Mouse (Mus musculus): Measurements from ENCODE around the gene Atp5l.

The Atp5l gene

DNA sequence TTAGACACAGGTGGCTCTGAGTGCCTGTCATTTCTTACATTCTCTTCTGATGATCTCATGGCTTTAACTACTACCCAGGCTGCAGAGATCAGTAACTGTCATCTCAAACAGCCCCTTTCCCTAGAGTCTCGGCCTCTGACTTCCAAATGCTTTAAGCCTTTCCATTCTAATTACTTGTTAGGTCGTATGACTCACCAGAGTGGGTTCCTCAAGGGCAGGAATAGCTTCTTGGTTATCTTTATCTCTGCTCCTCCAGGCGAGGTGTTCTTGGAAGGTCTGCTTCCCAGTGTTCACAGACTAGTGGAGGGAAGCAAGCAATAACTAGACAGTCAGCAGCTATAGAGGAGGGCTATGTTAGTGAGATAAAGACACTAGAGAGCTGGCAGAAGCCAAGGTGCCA is 27.9 kb downstream of the Atp5l start:
- no peak for DNase-seq (ENCODE audit: low spot score)

- DNase-seq (ENCODE audit: low spot score), result no peak
Measured at GRCm38 (mm10) chr9:44891210-44891609, 29.3 kb downstream of the Atp5l start.

DNA sequence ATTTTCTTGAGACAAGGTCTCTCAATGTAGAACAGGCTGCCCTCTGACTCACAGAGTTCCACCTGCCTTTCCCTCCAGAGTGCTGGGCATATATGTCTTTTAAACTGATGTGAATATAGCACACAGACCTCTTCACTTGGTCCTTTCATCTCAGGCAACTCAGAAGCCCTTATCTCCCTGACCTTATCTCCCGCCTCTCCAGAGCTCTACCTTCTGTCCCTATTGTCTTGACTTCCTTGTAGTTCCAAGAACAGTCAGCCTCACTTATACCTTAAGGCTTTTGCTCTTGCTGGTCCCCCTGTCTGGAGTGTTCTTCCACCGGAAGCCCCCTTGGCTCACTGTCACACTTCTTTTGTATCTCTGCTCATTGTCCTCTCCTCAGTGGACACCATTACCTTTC is 30.4 kb downstream of the Atp5l start:
- DNase-seq (ENCODE audit: low spot score), result no peak

- no peak for DNase-seq (ENCODE audit: low spot score)
Measured at GRCm38 (mm10) chr9:44888114-44888624, 32.4 kb downstream of the Atp5l start.

- DNase-seq (ENCODE audit: low spot score), result no peak
Measured at GRCm38 (mm10) chr9:44882981-44883569, 37.5 kb downstream of the Atp5l start.

DNA sequence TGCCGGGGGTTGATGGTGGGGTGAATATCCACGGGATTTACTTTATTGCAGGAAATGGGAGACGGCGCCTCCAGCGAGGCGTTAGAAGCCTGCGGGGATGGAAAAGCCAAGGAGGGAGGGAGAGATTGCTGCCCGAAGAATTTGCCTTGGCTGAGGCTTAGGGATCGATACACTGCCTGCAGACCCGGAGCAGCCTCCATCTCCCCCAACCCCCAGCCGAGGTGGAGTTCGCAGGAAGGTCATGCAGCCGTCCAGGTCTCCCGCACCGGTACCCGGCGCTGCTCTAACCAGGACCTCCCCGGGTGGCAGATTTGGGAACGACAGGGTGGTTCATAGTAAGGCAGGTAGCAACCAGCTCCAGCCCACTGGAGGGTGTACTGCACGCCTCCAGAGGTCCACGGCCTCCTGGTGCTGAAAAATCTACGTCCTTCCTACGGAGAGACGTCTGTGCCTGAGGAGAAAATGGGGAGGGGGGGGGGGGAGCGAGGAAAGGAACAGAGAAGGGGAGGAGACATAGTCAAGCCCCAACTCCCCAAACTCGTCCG is 38.0 kb downstream of the Atp5l start:
- peak; percentile 17 for DNase-seq (ENCODE audit: low spot score)

DNA sequence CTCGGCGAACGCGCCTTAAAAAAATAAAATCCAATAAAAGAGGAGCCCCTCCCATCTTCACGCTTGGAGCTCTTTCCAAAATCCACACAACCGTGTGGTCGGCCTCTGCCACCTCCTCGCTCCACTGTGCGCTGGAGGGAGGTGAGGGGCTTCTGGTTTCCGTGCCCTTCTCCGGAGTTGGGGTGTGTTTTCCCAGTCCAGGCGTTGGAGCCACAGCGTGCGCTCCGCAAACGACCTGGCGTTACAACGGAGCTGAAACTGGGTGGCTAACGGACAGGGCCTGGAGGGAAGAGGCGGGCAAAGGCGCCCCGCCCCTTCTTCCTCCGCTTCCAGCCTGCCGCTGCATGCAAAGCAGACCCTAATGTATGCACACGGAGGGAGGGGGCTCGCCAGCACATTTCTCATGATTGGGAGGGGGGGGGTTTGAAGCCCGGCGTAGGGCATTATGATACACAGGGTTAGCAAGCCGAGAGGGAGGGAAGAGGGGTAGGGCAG is 38.6 kb downstream of the Atp5l start:
- DNase-seq (ENCODE audit: low spot score), result peak; percentile 52

- DNase-seq (ENCODE audit: low spot score), result peak; percentile 99
Measured at GRCm38 (mm10) chr9:44881221-44881871, 39.2 kb downstream of the Atp5l start, which contains the start of gene Kmt2a. TSS of gene Kmt2a (minus strand) at chr9:44881296.

DNA sequence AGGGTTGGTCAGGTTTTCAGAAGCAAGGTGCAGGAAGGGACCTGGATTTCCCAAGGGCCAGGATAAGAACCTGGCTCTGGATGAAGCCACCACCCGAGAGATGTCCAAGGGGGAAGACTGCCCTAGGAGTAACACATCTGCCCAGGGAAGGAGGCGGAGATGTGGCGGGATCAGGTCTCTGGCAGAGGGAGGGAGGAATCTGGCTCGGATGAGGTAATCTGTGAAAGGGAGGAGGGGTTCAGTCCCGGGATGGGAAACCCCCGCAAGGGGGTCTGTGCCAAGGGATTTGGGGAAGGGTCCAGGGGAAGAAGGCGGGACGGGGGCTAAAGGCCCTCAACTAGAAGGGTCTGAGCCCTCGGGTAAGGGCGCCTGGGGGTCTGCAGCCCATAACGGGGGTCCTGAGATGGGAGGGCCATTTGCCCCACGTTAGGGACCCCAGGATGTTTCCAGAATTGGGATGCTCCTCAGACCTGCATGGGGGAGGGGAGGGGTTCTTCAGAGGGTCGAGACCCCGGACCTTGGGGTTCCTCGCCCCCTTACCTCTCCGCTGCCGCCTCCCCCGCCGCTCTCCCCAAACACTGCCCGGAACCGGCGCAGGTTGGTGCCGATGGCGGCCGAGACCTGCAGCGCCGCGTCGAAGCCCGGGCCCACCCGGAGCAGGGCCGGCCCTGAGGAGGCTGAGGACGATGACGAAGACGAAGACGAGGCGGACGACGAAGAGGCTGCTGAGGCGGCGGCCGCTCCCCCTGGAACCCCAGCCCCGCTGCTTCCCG is 40.0 kb downstream of the Atp5l start:
- DNase-seq (ENCODE audit: low spot score), result peak; percentile 23

- DNase-seq (ENCODE audit: low spot score), result no peak
Measured at GRCm38 (mm10) chr9:44879694-44880271, 40.8 kb downstream of the Atp5l start.

DNA sequence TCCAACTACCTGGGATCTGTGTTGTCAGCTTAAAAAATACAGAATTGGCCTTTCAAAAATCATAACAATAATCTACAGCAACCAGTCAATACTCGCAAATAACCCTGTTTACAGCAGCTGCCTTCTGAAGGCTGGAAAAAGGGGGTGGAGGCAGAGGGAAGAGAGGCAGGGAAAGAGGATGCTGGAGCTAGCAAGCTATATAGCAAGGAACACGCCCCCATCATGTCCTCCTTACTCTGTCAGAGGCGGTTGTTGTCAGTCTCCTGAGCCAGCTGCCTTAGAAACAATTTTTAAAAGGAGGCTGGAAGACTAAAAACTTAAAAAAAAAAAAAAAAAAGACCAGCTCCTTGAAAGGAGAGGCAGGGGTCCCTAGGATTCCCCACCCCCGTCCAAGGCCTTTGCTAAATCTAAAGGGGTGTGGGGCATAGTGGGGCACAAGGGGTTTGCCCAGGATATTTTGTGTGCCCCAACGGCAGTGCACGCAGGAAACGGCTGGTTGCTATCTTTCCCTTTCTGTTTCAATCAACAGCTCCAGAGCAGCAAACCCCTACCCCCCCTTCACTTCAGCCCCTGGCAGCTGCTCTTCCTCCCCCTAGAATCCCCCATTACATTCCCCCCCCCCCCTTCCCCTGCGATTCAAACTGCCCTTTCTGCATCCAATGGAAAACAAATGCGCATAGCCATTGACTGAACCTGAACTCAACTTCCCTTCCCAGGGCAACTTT is 41.6 kb downstream of the Atp5l start:
- no peak for DNase-seq (ENCODE audit: low spot score)

GRCm38 (mm10) chr9:44877686-44878085 is 42.9 kb downstream of the Atp5l start:
- DNase-seq (ENCODE audit: low spot score), result no peak

- no peak for DNase-seq (ENCODE audit: low spot score)
Measured at GRCm38 (mm10) chr9:44875476-44875875, 45.1 kb downstream of the Atp5l start.

DNA sequence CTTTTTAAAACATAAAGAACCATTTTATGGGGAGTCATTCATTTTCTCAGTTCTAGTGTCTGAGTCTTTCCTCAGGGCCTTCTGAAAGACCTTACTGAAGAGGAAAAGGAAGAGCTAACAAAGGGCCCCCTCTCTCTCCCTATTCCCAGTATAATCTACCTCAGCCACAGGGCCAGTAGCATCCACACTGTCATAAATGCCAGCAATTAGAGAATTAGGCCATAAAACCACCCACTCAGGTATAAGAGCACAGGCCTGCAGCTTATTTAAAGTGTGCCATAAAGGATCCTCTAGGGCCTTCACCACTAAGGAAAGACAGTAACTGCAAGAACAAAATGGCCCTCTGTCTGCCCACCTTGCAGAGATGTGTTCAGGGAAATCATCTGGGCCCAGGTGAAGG is 46.3 kb downstream of the Atp5l start:
- DNase-seq (ENCODE audit: low spot score), result no peak

- DNase-seq (ENCODE audit: low spot score), result no peak
Measured at GRCm38 (mm10) chr9:44873665-44874064, 46.9 kb downstream of the Atp5l start.

- DNase-seq (ENCODE audit: low spot score), result no peak
Measured at GRCm38 (mm10) chr9:44868336-44869094, 52.0 kb downstream of the Atp5l start.

DNA sequence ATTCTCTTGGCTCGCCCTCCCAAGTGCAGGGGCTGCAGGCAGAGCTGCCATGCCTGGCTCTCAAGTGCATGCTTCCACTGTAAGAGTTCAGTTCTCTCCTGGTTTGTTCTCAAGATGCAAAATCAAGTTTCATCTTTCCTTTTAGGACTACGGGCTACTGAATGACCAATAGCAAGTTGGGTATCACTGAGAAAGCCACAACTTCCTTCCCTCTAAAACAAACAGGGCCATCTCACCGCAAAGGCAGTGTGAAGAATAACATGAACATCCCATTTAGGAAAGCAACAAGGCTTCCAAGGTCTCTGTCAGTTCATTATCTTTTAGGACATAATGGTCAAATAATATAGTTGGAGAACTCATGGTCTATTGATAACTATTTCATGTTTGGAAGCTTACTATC is 52.9 kb downstream of the Atp5l start:
- DNase-seq (ENCODE audit: low spot score), result no peak

- no peak for DNase-seq (ENCODE audit: low spot score)
Measured at GRCm38 (mm10) chr9:44866501-44867240, 53.9 kb downstream of the Atp5l start.

Data from urinary bladder, postnatal 25 days (tissue).